Mouse (Mus musculus) MEL (cell line): Measurements from ENCODE around the gene Gng12. TPM values are rescaled to one million over a fixed set of nuclear protein-coding genes. Genes with fewer than 3 reads are reported as not detected.
A peak's percentile ranks its signal among the peaks of the same experiment; 100 is the strongest.

Experiments used
- DNase-seq: peaks from one replicate; pipeline ENCODE4 v3.0.0; 2011; ENCODE audit warnings: low read depth, low spot score
- H3K27ac ChIP-seq: 2 replicates; pipeline ENCODE4 v1.5.1; 2012; ENCODE audit warnings: low read depth, mild to moderate bottlenecking, control low read depth, low read length, moderate library complexity; ENCODE audit not compliant: control insufficient read depth
- H3K27me3 ChIP-seq, 2 experiments: fragments of 150-350 bp in 1 of 2; sonication (generic) in 1 of 2; 2 replicates each; pipeline ENCODE4 v1.6.1; 2012; ENCODE audit warnings: low read length in 2 of 2, mild to moderate bottlenecking in 2 of 2, improper control_type of control experiment in 1 of 2, moderate library complexity in 1 of 2; ENCODE audit not compliant: insufficient read depth in 2 of 2, control insufficient read depth in 1 of 2
- H3K36me3 ChIP-seq, 2 experiments: 2 replicates each; pipeline ENCODE4 v1.6.1; 2012 to 2014; ENCODE audit warnings: low read length in 2 of 2, improper control_type of control experiment in 1 of 2, inconsistent platforms in 1 of 2, mild to moderate bottlenecking in 1 of 2; ENCODE audit not compliant: insufficient read depth in 2 of 2, control insufficient read depth in 1 of 2
- H3K4me1 ChIP-seq, 2 experiments: fragments of 150-350 bp in 1 of 2; sonication (generic) in 1 of 2; 2 replicates each; pipeline ENCODE4 v1.6.1; 2012; ENCODE audit warnings: low read length in 2 of 2, improper control_type of control experiment in 1 of 2, mild to moderate bottlenecking in 1 of 2; ENCODE audit not compliant: insufficient read depth in 2 of 2, control insufficient read depth in 1 of 2
- H3K4me3 ChIP-seq, 2 experiments: fragments of 150-350 bp in 1 of 2; sonication (generic) in 1 of 2; 2 replicates each; pipeline ENCODE4 v1.5.1; 2012; ENCODE audit warnings: low read depth in 2 of 2, low read length in 2 of 2, mild to moderate bottlenecking in 2 of 2, moderate library complexity in 2 of 2, control low read depth in 1 of 2, improper control_type of control experiment in 1 of 2; ENCODE audit not compliant: control insufficient read depth in 1 of 2, insufficient read depth in 1 of 2
- H3K79me2 ChIP-seq: 2 replicates; pipeline ENCODE4 v1.6.1; 2012; ENCODE audit warnings: mild to moderate bottlenecking, low read length, moderate library complexity; ENCODE audit not compliant: control insufficient read depth, poor library complexity, insufficient read depth
- H3K9ac ChIP-seq: 2 replicates; pipeline ENCODE4 v1.6.1; 2012; ENCODE audit warnings: low read depth, mild to moderate bottlenecking, control low read depth, low read length, moderate library complexity; ENCODE audit not compliant: control insufficient read depth, poor library complexity, severe bottlenecking
- H3K9me3 ChIP-seq: fragments of 150-350 bp; sonication (generic); replicated peaks from 2 replicates; pipeline ENCODE4 v1.6.1; 2012; ENCODE audit warnings: mild to moderate bottlenecking, low read length, improper control_type of control experiment, moderate library complexity; ENCODE audit not compliant: insufficient read depth
- BHLHE40 ChIP-seq: IDR thresholded peaks from 2 replicates; pipeline ENCODE4 v1.6.1; 2012; ENCODE audit warnings: low read depth, mild to moderate bottlenecking, inconsistent platforms, low read length, improper control_type of control experiment, borderline replicate concordance
- CHD1 ChIP-seq: IDR thresholded peaks from 2 replicates; pipeline ENCODE4 v1.6.1; 2012; ENCODE audit warnings: low read depth, mild to moderate bottlenecking, inconsistent platforms, low read length, improper control_type of control experiment
- CTCF ChIP-seq, 3 experiments: IDR thresholded peaks in 2 of 3; conservative IDR thresholded peaks in 1 of 3; 2 replicates each; pipeline ENCODE4 v1.5.1; 2011 to 2012; ENCODE audit warnings: low read length in 3 of 3, low read depth in 2 of 3, mild to moderate bottlenecking in 2 of 3, improper control_type of control experiment in 1 of 3, inconsistent platforms in 1 of 3, mixed read lengths in 1 of 3, moderate library complexity in 1 of 3; ENCODE audit not compliant: control insufficient read depth in 1 of 3, insufficient read depth in 1 of 3, poor library complexity in 1 of 3, severe bottlenecking in 1 of 3
- E2F4 ChIP-seq: IDR thresholded peaks from 2 replicates; pipeline ENCODE4 v1.6.1; 2011; ENCODE audit warnings: low read depth, low read length, improper control_type of control experiment, borderline replicate concordance
- ELF1 ChIP-seq: IDR thresholded peaks from 2 replicates; pipeline ENCODE4 v1.6.1; 2014; ENCODE audit warnings: low read depth, mild to moderate bottlenecking, inconsistent platforms, low read length, improper control_type of control experiment, moderate library complexity
- EP300 ChIP-seq, 2 experiments: IDR thresholded peaks; 2 replicates each; pipeline ENCODE4 v1.6.1; 2011; ENCODE audit warnings: improper control_type of control experiment in 2 of 2, low read length in 2 of 2, low read depth in 1 of 2, mild to moderate bottlenecking in 1 of 2
- ETS1 ChIP-seq: IDR thresholded peaks from 2 replicates; pipeline ENCODE4 v1.6.1; 2012; ENCODE audit warnings: low read depth, mild to moderate bottlenecking, inconsistent platforms, low read length, improper control_type of control experiment, moderate library complexity
- GABPA ChIP-seq: IDR thresholded peaks from 2 replicates; pipeline ENCODE4 v1.6.1; 2012; ENCODE audit warnings: low read depth, mild to moderate bottlenecking, inconsistent platforms, low read length, improper control_type of control experiment, moderate library complexity
- GATA1 ChIP-seq: IDR thresholded peaks from 2 replicates; pipeline ENCODE4 v1.6.1; 2011; ENCODE audit warnings: low read depth, low read length, improper control_type of control experiment
- HCFC1 ChIP-seq: IDR thresholded peaks from 2 replicates; pipeline ENCODE4 v1.6.1; 2012; ENCODE audit warnings: low read depth, mild to moderate bottlenecking, inconsistent platforms, low read length, improper control_type of control experiment, moderate library complexity
- JUND ChIP-seq: IDR thresholded peaks from 2 replicates; pipeline ENCODE4 v1.6.1; 2011; ENCODE audit warnings: low read depth, mild to moderate bottlenecking, improper control_type of control experiment, low read length
- KAT2A ChIP-seq: conservative IDR thresholded peaks from 2 replicates; pipeline ENCODE4 v1.6.1; 2012; ENCODE audit warnings: low read depth, low read length, improper control_type of control experiment, inconsistent platforms
- MAX ChIP-seq: IDR thresholded peaks from 2 replicates; pipeline ENCODE4 v1.6.1; 2011; ENCODE audit warnings: low read length, improper control_type of control experiment
- MAZ ChIP-seq: IDR thresholded peaks from 2 replicates; pipeline ENCODE4 v1.6.1; 2012; ENCODE audit warnings: low read depth, mild to moderate bottlenecking, inconsistent platforms, low read length, improper control_type of control experiment
- MEF2A ChIP-seq: IDR thresholded peaks from 2 replicates; pipeline ENCODE4 v1.6.1; 2014; ENCODE audit warnings: low read depth, mild to moderate bottlenecking, inconsistent platforms, low read length, improper control_type of control experiment; ENCODE audit not compliant: poor library complexity, insufficient replicate concordance, severe bottlenecking; ENCODE audit errors: extremely low read depth
- MXI1 ChIP-seq: IDR thresholded peaks from 2 replicates; pipeline ENCODE4 v1.6.1; 2011; ENCODE audit warnings: mild to moderate bottlenecking, low read depth, low read length, improper control_type of control experiment
- MYB ChIP-seq: IDR thresholded peaks from 2 replicates; pipeline ENCODE4 v1.6.1; 2011; ENCODE audit warnings: mild to moderate bottlenecking, low read depth, low read length, improper control_type of control experiment
- MYC ChIP-seq: IDR thresholded peaks from 2 replicates; pipeline ENCODE4 v1.6.1; 2011; ENCODE audit warnings: low read depth, mild to moderate bottlenecking, low read length, improper control_type of control experiment, moderate library complexity
- NELFE ChIP-seq: IDR thresholded peaks from 2 replicates; pipeline ENCODE4 v1.6.1; 2011; ENCODE audit warnings: low read depth, low read length, improper control_type of control experiment
- NRF1 ChIP-seq: IDR thresholded peaks from 2 replicates; pipeline ENCODE4 v1.6.1; 2014; ENCODE audit warnings: low read depth, mild to moderate bottlenecking, inconsistent platforms, low read length, improper control_type of control experiment, moderate library complexity; ENCODE audit not compliant: poor library complexity, insufficient read depth, severe bottlenecking
- POLR2A ChIP-seq, 2 experiments: IDR thresholded peaks; 2 replicates each; pipeline ENCODE4 v1.6.1; 2011 to 2012; ENCODE audit warnings: low read length in 2 of 2, mild to moderate bottlenecking in 2 of 2, control low read depth in 1 of 2, improper control_type of control experiment in 1 of 2, low read depth in 1 of 2, moderate library complexity in 1 of 2; ENCODE audit not compliant: control insufficient read depth in 1 of 2, insufficient read depth in 1 of 2, poor library complexity in 1 of 2
- RCOR1 ChIP-seq: IDR thresholded peaks from 2 replicates; pipeline ENCODE4 v1.6.1; 2012; ENCODE audit warnings: low read depth, mild to moderate bottlenecking, inconsistent platforms, low read length, improper control_type of control experiment
- SIN3A ChIP-seq: IDR thresholded peaks from 2 replicates; pipeline ENCODE4 v1.6.1; 2012; ENCODE audit warnings: low read length, improper control_type of control experiment, inconsistent platforms
- SMC3 ChIP-seq: IDR thresholded peaks from 2 replicates; pipeline ENCODE4 v1.6.1; 2011; ENCODE audit warnings: low read depth, low read length, improper control_type of control experiment
- TBP ChIP-seq: IDR thresholded peaks from 2 replicates; pipeline ENCODE4 v1.8.0; 2011; ENCODE audit warnings: low read depth, low read length, improper control_type of control experiment
- USF2 ChIP-seq, 2 experiments: IDR thresholded peaks; 2 replicates each; pipeline ENCODE4 v1.6.1; 2011 to 2012; ENCODE audit warnings: improper control_type of control experiment in 2 of 2, low read length in 2 of 2, borderline replicate concordance in 1 of 2, inconsistent platforms in 1 of 2, low read depth in 1 of 2, mild to moderate bottlenecking in 1 of 2; ENCODE audit not compliant: insufficient read depth in 1 of 2
- ZKSCAN1 ChIP-seq: IDR thresholded peaks from 2 replicates; pipeline ENCODE4 v1.6.1; 2012; ENCODE audit warnings: low read depth, mild to moderate bottlenecking, inconsistent platforms, low read length, improper control_type of control experiment, moderate library complexity
- ZMIZ1 ChIP-seq: IDR thresholded peaks from 2 replicates; pipeline ENCODE4 v1.6.1; 2012; ENCODE audit warnings: low read depth, mild to moderate bottlenecking, inconsistent platforms, low read length, improper control_type of control experiment, moderate library complexity
- ZNF384 ChIP-seq: IDR thresholded peaks from 2 replicates; pipeline ENCODE4 v1.6.1; 2012; ENCODE audit warnings: low read depth, mild to moderate bottlenecking, inconsistent platforms, low read length, improper control_type of control experiment
- polyA plus RNA-seq, 2 experiments: library from polyadenylated mRNA; stranded (reverse) in 1 of 2; unstranded in 1 of 2; fragments of >175 nt in 1 of 2; fragments of >200 nt in 1 of 2; gene quantifications; 2 replicates each; pipeline versions ENCODE4 v1.2.1 to v1.2.4; 2012; ENCODE audit warnings: low replicate concordance in 2 of 2, low read depth in 1 of 2; ENCODE audit not compliant: insufficient read length in 2 of 2, insufficient read depth in 1 of 2, missing spikeins in 1 of 2
- total RNA-seq: library from RNA; depleted of rRNA; stranded (reverse); fragments of 300-350 nt; gene quantifications from 2 replicates; pipeline ENCODE4 v1.2.3, GENCODE M21; 2012

Gene Gng12
- total and polyA plus RNA-seq, 3 experiments = 16.8 to 44.0 TPM; not detected in 1

DNA sequence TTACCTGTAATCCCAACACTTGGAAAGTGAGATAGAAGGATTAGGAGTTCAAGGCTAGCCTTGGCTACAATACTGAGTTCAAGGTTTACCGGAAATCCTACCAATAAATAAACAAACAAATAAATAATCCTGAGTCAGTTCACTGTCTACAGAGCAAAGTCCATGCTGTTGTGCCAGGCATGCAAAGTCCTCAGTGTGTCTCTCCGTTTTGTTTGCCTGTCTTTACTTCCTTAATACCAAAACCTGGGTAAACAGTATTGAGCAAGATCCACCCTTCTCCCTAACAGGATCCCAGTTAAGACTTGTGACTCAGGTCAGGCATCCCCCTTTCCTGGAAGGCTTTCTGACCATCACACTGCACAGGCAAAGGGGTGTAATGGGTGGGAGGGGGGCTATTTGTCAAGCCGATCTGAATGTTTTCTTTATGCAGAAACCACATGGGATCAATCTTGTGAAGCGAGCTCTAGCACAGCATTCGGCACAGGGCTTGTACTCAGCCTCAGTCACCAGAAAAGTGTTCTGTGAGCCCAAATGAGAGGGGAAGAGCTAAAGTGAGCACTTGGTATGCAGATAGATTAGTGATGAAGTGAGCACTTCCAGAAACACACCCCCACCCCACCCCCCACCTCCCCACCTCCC is 133.2 kb downstream of the Gng12 start:
- Histone ChIP-seq H3K4me3 (peak overlapping the region; percentile 8 to 12; a peak in 2 of 4 replicates), H3K27ac (peak overlapping the region; percentile 90)
- TF ChIP-seq JUND (no peak), E2F4 (no peak), MYC (no peak), SMC3 (no peak), HCFC1 (no peak), TBP (no peak), MAX (no peak), RCOR1 (no peak)
- TF ChIP-seq, all 39 proteins: peak for 0
- Histone ChIP-seq H3K27me3 (no peaks in the 10 kb centered on the region), H3K9ac (peak overlapping the region; percentile 57), H3K9me3 (no peaks in the 10 kb centered on the region), H3K36me3 (peaks cover 0 to 48% of the 10 kb centered on the region in 2 experiments; a peak in 2 of 4 replicates), H3K79me2 (peaks cover 2% of the 10 kb centered on the region; the same call in 1 of the 2 replicates), H3K4me1 (peaks cover 39 to 46% of the 10 kb centered on the region in 2 experiments)
- DNase-seq = no peak

DNA sequence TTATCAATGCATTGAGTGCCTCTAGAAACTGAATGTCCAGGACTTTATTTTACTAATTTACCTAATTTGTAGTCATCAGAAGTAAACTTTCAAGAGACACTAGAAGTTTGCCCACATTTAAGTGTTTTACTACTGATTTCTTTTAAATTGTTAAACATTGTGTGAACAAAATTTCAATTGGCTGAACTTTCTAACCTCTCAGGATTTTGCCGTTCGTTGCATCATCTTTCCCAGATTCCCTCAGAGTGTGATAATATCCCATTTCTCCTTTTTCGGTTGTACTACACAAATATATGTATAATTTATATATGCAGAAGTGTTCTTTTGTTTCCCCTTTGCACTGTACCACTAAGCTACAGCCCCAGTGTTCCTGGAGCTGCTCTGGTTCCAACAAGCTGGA is 133.8 kb downstream of the Gng12 start:
- H3K4me1 ChIP-seq = peaks cover 39 to 46% of the 10 kb centered on the region in 2 experiments
- H3K36me3 ChIP-seq = peaks cover 1 to 48% of the 10 kb centered on the region in 2 experiments
- H3K79me2 ChIP-seq = peaks cover 2% of the 10 kb centered on the region; the same call in 1 of the 2 replicates
- peak overlapping the region; percentile 75 for H3K27ac ChIP-seq
- no peak overlapping the region for H3K4me3 ChIP-seq
- H3K9ac ChIP-seq = peak overlapping the region; percentile 10
- no peaks in the 10 kb centered on the region for H3K9me3 ChIP-seq
- DNase-seq = peak; percentile 50
- no peaks in the 10 kb centered on the region for H3K27me3 ChIP-seq
- TF ChIP-seq MAX = no peak
- TF ChIP-seq GATA1 = no peak
- no peak for TF ChIP-seq MYC
- TF ChIP-seq ELF1 = 0 out of 2 replicates have a peak, but pooled peaks have one; percentile 8
- TF ChIP-seq SIN3A = peak; percentile 36; the same call in 1 of the 2 replicates
- TF ChIP-seq ZMIZ1 = no peak
- peak; percentile 54; the same call in 1 of the 2 replicates for TF ChIP-seq ETS1
- no peak for TF ChIP-seq ZNF384
- no peak for TF ChIP-seq NRF1
- no peak for TF ChIP-seq GABPA
- no peak for TF ChIP-seq CTCF (IDR thresholded peaks at IDR 0.05 in 2 of 3, conservative IDR thresholded peaks at IDR 0.05 in 1 of 3; ENCODE audit: control insufficient read depth in 1 of 3, insufficient read depth in 1 of 3, low read depth in 2 of 3, low read length in 3 of 3, poor library complexity in 1 of 3, severe bottlenecking in 1 of 3)
- TF ChIP-seq MAZ = no peak
- peak; percentile 24; the same call in 1 of the 2 replicates for TF ChIP-seq BHLHE40
- TF ChIP-seq TBP = no peak
- TF ChIP-seq MEF2A = no peak
- no peak for TF ChIP-seq USF2 (IDR thresholded peaks at IDR 0.05; ENCODE audit: borderline replicate concordance in 1 of 2, insufficient read depth in 1 of 2, low read depth in 1 of 2, low read length in 2 of 2)
- TF ChIP-seq NELFE = no peak
- no peak for TF ChIP-seq POLR2A (IDR thresholded peaks at IDR 0.05; ENCODE audit: control insufficient read depth in 1 of 2, insufficient read depth in 1 of 2, low read depth in 1 of 2, low read length in 2 of 2, poor library complexity in 1 of 2)
- TF ChIP-seq CHD1 = no peak
- TF ChIP-seq ZKSCAN1 = no peak
- TF ChIP-seq JUND = no peak
- TF ChIP-seq MYB = no peak
- peak; percentile 22; the same call in 1 of the 2 replicates for TF ChIP-seq MXI1
- TF ChIP-seq HCFC1 = no peak
- no peak for TF ChIP-seq KAT2A
- no peak for TF ChIP-seq SMC3
- no peak for TF ChIP-seq E2F4
- TF ChIP-seq EP300 (IDR thresholded peaks at IDR 0.05; ENCODE audit: low read depth in 1 of 2, low read length in 2 of 2) = peak; percentile 61 to 75; a peak in 3 of 4 replicates
